Mouse (Mus musculus) embryonic stem cell, embryonic (primary cell): ENCODE measurements around the gene Nbea.

Source experiments
- CTCF ChIA-PET, 4 experiments: fragments of 300-600 bp in 2 of 4; fragments of 350-600 bp in 2 of 4; sonication (Branson Sonifier 250); formaldehyde crosslinking; loops; one replicate each; lab custom pipeline; 2022; ENCODE audit warnings: inconsistent platforms in 2 of 4; lab: Charles Lee
- POLR2A ChIA-PET, 4 experiments: fragments of 300-600 bp in 2 of 4; fragments of 350-600 bp in 2 of 4; sonication (Branson Sonifier 250); formaldehyde crosslinking; loops; one replicate each; lab custom pipeline; 2022; ENCODE audit warnings: antibody characterized with exemption in 4 of 4, inconsistent platforms in 1 of 4; lab: Charles Lee

Gene Nbea

GRCm38 (mm10) chr3:55775753-55776152 is 407.7 kb downstream of the Nbea start:
- CTCF ChIA-PET: no interaction called here

GRCm38 (mm10) chr3:55775245-55775644 is 408.3 kb downstream of the Nbea start:
- CTCF ChIA-PET: no interaction called here
- POLR2A ChIA-PET: interaction anchor here in 1 of 4 experiments (1.9 kb wide), 1 partner anchor 16 kb away, joined by 4 read pairs; no protein-coding TSS in a partner anchor

More at GRCm38 (mm10) chr3:55775753-55776152, 407.7 kb downstream of the Nbea start:
- POLR2A ChIA-PET: no interaction called here

- ChIA-PET POLR2A (interaction anchor here in 1 of 4 experiments (1.9 kb wide), 1 partner anchor 15 kb away, joined by 4 read pairs; no protein-coding TSS in a partner anchor), CTCF (no interaction called here)
Measured at GRCm38 (mm10) chr3:55774203-55774602, 409.3 kb downstream of the Nbea start.

GRCm38 (mm10) chr3:55769308-55769707 is 414.2 kb downstream of the Nbea start:
- POLR2A ChIA-PET: interaction anchor here in 1 of 4 experiments (1.5 to 2.3 kb wide), 2 partner anchors 11 kb away, joined by 3 to 7 read pairs; no protein-coding TSS in a partner anchor
- CTCF ChIA-PET: no interaction called here

GRCm38 (mm10) chr3:55768654-55769053 is 414.8 kb downstream of the Nbea start:
- CTCF ChIA-PET: no interaction called here
- POLR2A ChIA-PET: interaction anchor here in 1 of 4 experiments (1.5 to 2.3 kb wide), 2 partner anchors 11 to 12 kb away, joined by 3 to 7 read pairs; no protein-coding TSS in a partner anchor

- ChIA-PET CTCF (interaction anchor here in 1 of 4 experiments (0.5 kb wide), 1 partner anchor 609 kb away, joined by 6 read pairs; no protein-coding TSS in a partner anchor), POLR2A (interaction anchor here in 1 of 4 experiments (1.2 kb wide), 1 partner anchor 19 kb away, joined by 5 read pairs; the partner anchor contains the start of gene Mab21l1)
Measured at GRCm38 (mm10) chr3:55763591-55763990, 419.9 kb downstream of the Nbea start.

GRCm38 (mm10) chr3:55758297-55758696 is 425.2 kb downstream of the Nbea start:
- POLR2A ChIA-PET: interaction anchor here in 2 of 4 experiments (0.8 to 1.4 kb wide), 3 partner anchors 11 to 136 kb away, joined by 3 to 4 read pairs (median 3); no protein-coding TSS in a partner anchor
- CTCF ChIA-PET: interaction anchor here in 1 of 4 experiments (0.6 kb wide), 1 partner anchor 192 kb away, joined by 3 read pairs; no protein-coding TSS in a partner anchor

GRCm38 (mm10) chr3:55756602-55757190 is 426.8 kb downstream of the Nbea start:
- ChIA-PET CTCF (interaction anchor here in 1 of 4 experiments (0.5 kb wide), 1 partner anchor 237 kb away, joined by 11 read pairs; no protein-coding TSS in a partner anchor), POLR2A (no interaction called here)

GRCm38 (mm10) chr3:55755805-55756601 is 427.5 kb downstream of the Nbea start:
- ChIA-PET POLR2A (no interaction called here), CTCF (interaction anchor here in 1 of 4 experiments (0.5 to 0.6 kb wide), 2 partner anchors 59 to 236 kb away, joined by 3 to 11 read pairs; no protein-coding TSS in a partner anchor)

GRCm38 (mm10) chr3:55754981-55755608 is 428.4 kb downstream of the Nbea start:
- ChIA-PET CTCF (no interaction called here), POLR2A (no interaction called here)

- CTCF ChIA-PET: interaction anchor here in 1 of 4 experiments (1.4 kb wide), 1 partner anchor 38 kb away, joined by 4 read pairs; no protein-coding TSS in a partner anchor
- POLR2A ChIA-PET: interaction anchor here in 1 of 4 experiments (1.1 kb wide), 1 partner anchor 11 kb away, joined by 3 read pairs; no protein-coding TSS in a partner anchor
Measured at GRCm38 (mm10) chr3:55753872-55754271, 429.6 kb downstream of the Nbea start.

GRCm38 (mm10) chr3:55752558-55752957 is 430.9 kb downstream of the Nbea start:
- CTCF ChIA-PET: interaction anchor here in 2 of 4 experiments (1.3 to 1.4 kb wide), 2 partner anchors 36 to 232 kb away, joined by 3 to 4 read pairs; no protein-coding TSS in a partner anchor
- POLR2A ChIA-PET: no interaction called here

- CTCF ChIA-PET: interaction anchor here in 1 of 4 experiments (1.3 kb wide), 1 partner anchor 231 kb away, joined by 3 read pairs; no protein-coding TSS in a partner anchor
- POLR2A ChIA-PET: no interaction called here
Measured at GRCm38 (mm10) chr3:55751363-55751762, 432.1 kb downstream of the Nbea start.

GRCm38 (mm10) chr3:55750445-55751065 is 432.9 kb downstream of the Nbea start:
- ChIA-PET CTCF (no interaction called here), POLR2A (no interaction called here)

GRCm38 (mm10) chr3:55743885-55744284 is 439.6 kb downstream of the Nbea start:
- ChIA-PET CTCF (no interaction called here), POLR2A (no interaction called here)

- POLR2A ChIA-PET: interaction anchor here in 1 of 4 experiments (1.2 kb wide), 1 partner anchor 18 kb away, joined by 3 read pairs; no protein-coding TSS in a partner anchor
- CTCF ChIA-PET: interaction anchor here in 1 of 4 experiments (0.6 kb wide), 1 partner anchor 14 kb away, joined by 3 read pairs; no protein-coding TSS in a partner anchor
Measured at GRCm38 (mm10) chr3:55742654-55743053, 440.8 kb downstream of the Nbea start.

GRCm38 (mm10) chr3:55742218-55742617 is 441.3 kb downstream of the Nbea start:
- ChIA-PET POLR2A (interaction anchor here in 1 of 4 experiments (1.2 kb wide), 1 partner anchor 18 kb away, joined by 3 read pairs; no protein-coding TSS in a partner anchor), CTCF (interaction anchor here in 1 of 4 experiments (0.6 kb wide), 1 partner anchor 14 kb away, joined by 3 read pairs; no protein-coding TSS in a partner anchor)

GRCm38 (mm10) chr3:55741428-55741827 is 442.1 kb downstream of the Nbea start:
- ChIA-PET POLR2A (interaction anchor here in 1 of 4 experiments (1.2 kb wide), 1 partner anchor 17 kb away, joined by 3 read pairs; no protein-coding TSS in a partner anchor), CTCF (no interaction called here)
